Mouse (Mus musculus) erythroblast, embryonic 14.5 days (primary cell): ENCODE results near the gene Usp17lb.

ENCODE experiments used
- GATA1 ChIP-seq: IDR thresholded peaks from 2 replicates; pipeline ENCODE4 v1.6.1; 2012; ENCODE audit warnings: low read length, inconsistent platforms, mixed read lengths
- TAL1 ChIP-seq: IDR thresholded peaks from 3 replicates; pipeline ENCODE4 v1.6.1; 2012; ENCODE audit warnings: low read length, inconsistent platforms, mixed read lengths

GRCm38 (mm10) chr7:104842503-104842902 is at the start of gene Usp17lb:
- TF ChIP-seq TAL1 (no peak), GATA1 (no peak)
